Mouse (Mus musculus) liver, embryonic 14.5 days (tissue): ENCODE results near the gene Kcnip2. TPM values are rescaled to one million over a fixed set of nuclear protein-coding genes. Genes with fewer than 3 reads are reported as not detected.

ENCODE experiments used
- ATAC-seq: fragments of 200-750 bp; cut with Nextera tagmentation; 2 replicates; pipeline ENCODE4 v1.8.0; 2017; ENCODE audit warnings: moderate number of reproducible peaks, mild to moderate bottlenecking, moderate library complexity; ENCODE audit not compliant: insufficient read depth
- DNase-seq, 3 experiments: peaks; one replicate each; pipeline ENCODE4 v3.0.0-alpha.2; 2012 to 2013; ENCODE audit warnings: low read depth in 3 of 3, low spot score in 3 of 3
- H3K27ac ChIP-seq: fragments of 300-500 bp; sonication (generic); 2 replicates; pipeline ENCODE4 v1.5.1; 2014; ENCODE audit warnings: moderate library complexity, mild to moderate bottlenecking, control low read depth, inconsistent platforms
- H3K27me3 ChIP-seq: fragments of 300-500 bp; sonication (generic); 2 replicates; pipeline ENCODE4 v1.6.1; 2014; ENCODE audit warnings: mild to moderate bottlenecking, low read length, moderate library complexity; ENCODE audit not compliant: control insufficient read depth, insufficient read depth
- H3K36me3 ChIP-seq: fragments of 300-500 bp; sonication (generic); replicated peaks from 2 replicates; pipeline ENCODE4 v1.6.1; 2014; ENCODE audit warnings: low read depth; ENCODE audit not compliant: control insufficient read depth, insufficient read depth
- H3K4me1 ChIP-seq, 2 experiments: fragments of 200-500 bp in 1 of 2; fragments of 300-500 bp in 1 of 2; sonication (generic) in 1 of 2; replicated peaks; 2 replicates each; pipeline ENCODE4 v1.6.1; 2012 to 2014; ENCODE audit warnings: antibody characterized with exemption in 1 of 2, inconsistent platforms in 1 of 2, low read length in 1 of 2; ENCODE audit not compliant: control insufficient read depth in 2 of 2, insufficient read depth in 2 of 2
- H3K4me2 ChIP-seq: fragments of 300-500 bp; sonication (generic); 2 replicates; pipeline ENCODE4 v1.6.1; 2014; ENCODE audit warnings: low read depth, mild to moderate bottlenecking, control low read depth, moderate library complexity
- H3K4me3 ChIP-seq, 2 experiments: fragments of 200-500 bp in 1 of 2; fragments of 300-500 bp in 1 of 2; sonication (generic) in 1 of 2; 2 replicates each; pipeline ENCODE4 v1.5.1; 2012 to 2014; ENCODE audit warnings: low read depth in 2 of 2, low read length in 2 of 2, mild to moderate bottlenecking in 2 of 2, control low read depth in 1 of 2, inconsistent platforms in 1 of 2, moderate library complexity in 1 of 2; ENCODE audit not compliant: insufficient read depth in 1 of 2
- H3K9ac ChIP-seq: fragments of 300-500 bp; sonication (generic); replicated peaks from 2 replicates; pipeline ENCODE4 v1.6.1; 2014; ENCODE audit warnings: mild to moderate bottlenecking, control low read depth, moderate library complexity
- H3K9me3 ChIP-seq: fragments of 300-500 bp; sonication (generic); 2 replicates; pipeline ENCODE4 v1.6.1; 2016; ENCODE audit warnings: low read length, mixed read lengths; ENCODE audit not compliant: control insufficient read depth
- CTCF ChIP-seq: IDR thresholded peaks from 2 replicates; pipeline ENCODE4 v1.5.1; 2016; ENCODE audit warnings: antibody characterized with exemption, low read depth, control low read depth
- EP300 ChIP-seq: IDR thresholded peaks from 2 replicates; pipeline ENCODE4 v1.6.1; 2016; ENCODE audit warnings: antibody characterized with exemption, low read depth
- WGBS: fragments of 180-500 bp; shearing (Covaris S2); extraction: QIAGEN DNeasy Blood & Tissue Kit; methylation state at CpG from one replicate; pipeline ENCODE4 v1.1.7; 2014; ENCODE audit not compliant: insufficient replicate concordance; 5-methylcytosine and 5-hydroxymethylcytosine counted together
- polyA plus RNA-seq, 2 experiments: library from polyadenylated mRNA; depleted of rRNA in 1 of 2; stranded (reverse) in 1 of 2; unstranded in 1 of 2; fragments of >200 nt; fragmentation: Nextera tagmentation in 1 of 2; extraction: Ambion mirVana in 1 of 2; gene quantifications; 2 replicates each; pipeline versions ENCODE4 v1.2.1 to v1.2.3; 2012 to 2014

The Kcnip2 gene
- polyA plus RNA-seq, 2 experiments, result 1.7 TPM

DNA sequence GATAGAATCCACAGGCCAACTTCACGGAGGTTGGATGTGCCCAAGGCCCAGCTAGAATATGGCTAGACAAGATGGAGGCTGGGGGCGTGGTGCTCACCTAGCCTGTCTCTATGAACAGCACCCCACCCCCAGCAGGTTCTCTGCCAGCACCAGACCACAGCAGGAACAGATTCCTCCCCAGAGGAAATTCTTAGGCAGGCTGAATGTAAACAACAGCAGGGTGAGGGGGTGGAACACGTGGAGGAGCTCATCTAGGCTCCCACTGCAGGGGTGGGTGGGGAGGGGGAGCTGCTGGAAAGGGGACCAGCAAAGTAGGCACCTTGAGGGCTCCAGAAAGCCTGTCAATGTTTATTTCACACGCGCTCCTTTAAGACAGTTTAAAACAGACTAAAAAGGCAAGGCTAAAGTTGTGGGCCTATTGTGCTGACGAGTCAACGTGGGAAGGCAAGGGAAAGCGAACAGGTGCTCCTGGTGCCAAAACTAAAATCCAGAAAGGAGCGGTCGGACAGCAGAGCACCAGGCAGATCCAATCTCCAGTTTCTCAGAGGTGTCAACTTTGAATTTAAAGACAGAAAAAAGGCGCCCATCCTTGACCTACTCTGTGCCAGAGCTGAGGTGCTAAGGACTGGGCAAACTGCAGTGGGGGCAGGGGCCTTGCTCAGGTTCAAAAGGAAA lies 2.1 kb upstream of the Kcnip2 start:
- Histone ChIP-seq H3K9ac (no peak overlapping the region), H3K36me3 (no peaks in the 10 kb centered on the region), H3K4me3 (no peak overlapping the region), H3K9me3 (no peaks in the 10 kb centered on the region), H3K4me1 (no peaks in the 10 kb centered on the region), H3K27ac (no peak overlapping the region), H3K27me3 (peaks cover 27% of the 10 kb centered on the region), H3K4me2 (no peak overlapping the region)
- WGBS, result 57% methylated on average over 11 of the region's 11 CpGs
- TF ChIP-seq CTCF, result no peak
- no peak for TF ChIP-seq EP300
- no peak for DNase-seq
- no peak for ATAC-seq

GRCm38 (mm10) chr19:45816727-45817126 lies 866 bp upstream of the Kcnip2 start:
- 40% methylated on average over 8 of the region's 8 CpGs for WGBS
- ATAC-seq, result no peak
- H3K4me1 ChIP-seq, result peaks cover 0 to 4% of the 10 kb centered on the region in 2 experiments; a peak in 1 of 4 replicates

GRCm38 (mm10) chr19:45815170-45815569 lies 691 bp downstream of the Kcnip2 start:
- H3K27ac ChIP-seq, result no peak overlapping the region
- no peak for ATAC-seq
- no peaks in the 10 kb centered on the region for H3K36me3 ChIP-seq
- WGBS, result 59% methylated on average over 10 of the region's 10 CpGs
- H3K4me1 ChIP-seq, result peaks cover 0 to 4% of the 10 kb centered on the region in 2 experiments; a peak in 1 of 4 replicates
- H3K4me2 ChIP-seq, result no peak overlapping the region
- H3K9ac ChIP-seq, result no peak overlapping the region
- DNase-seq, result no peak
- TF ChIP-seq EP300, result no peak
- no peak for TF ChIP-seq CTCF
- no peaks in the 10 kb centered on the region for H3K9me3 ChIP-seq
- H3K4me3 ChIP-seq, result no peak overlapping the region
- peaks cover 31% of the 10 kb centered on the region for H3K27me3 ChIP-seq

More at GRCm38 (mm10) chr19:45816727-45817126, 866 bp upstream of the Kcnip2 start:
- H3K27ac ChIP-seq, result no peak overlapping the region
- no peak for DNase-seq
- H3K4me3 ChIP-seq, result no peak overlapping the region
- no peaks in the 10 kb centered on the region for H3K36me3 ChIP-seq
- TF ChIP-seq EP300 (no peak), CTCF (no peak)
- H3K4me2 ChIP-seq, result no peak overlapping the region
- no peak overlapping the region for H3K9ac ChIP-seq
- H3K9me3 ChIP-seq, result no peaks in the 10 kb centered on the region
- peaks cover 30% of the 10 kb centered on the region for H3K27me3 ChIP-seq

GRCm38 (mm10) chr19:45813801-45814200 lies 2.1 kb downstream of the Kcnip2 start:
- ATAC-seq (no peak), DNase-seq (peak in 1 of 3 experiments; percentile 12)
- peaks cover 0 to 4% of the 10 kb centered on the region in 2 experiments; a peak in 1 of 4 replicates for H3K4me1 ChIP-seq
- H3K9ac ChIP-seq, result no peak overlapping the region
- no peaks in the 10 kb centered on the region for H3K36me3 ChIP-seq
- no peaks in the 10 kb centered on the region for H3K9me3 ChIP-seq
- no peak overlapping the region for H3K27ac ChIP-seq
- H3K4me3 ChIP-seq, result no peak overlapping the region
- peaks cover 31% of the 10 kb centered on the region for H3K27me3 ChIP-seq
- no peak for TF ChIP-seq CTCF
- no peak for TF ChIP-seq EP300
- no peak overlapping the region for H3K4me2 ChIP-seq
- WGBS, result 16% methylated on average over 11 of the region's 12 CpGs

- Histone ChIP-seq H3K9me3 (no peaks in the 10 kb centered on the region), H3K36me3 (no peaks in the 10 kb centered on the region), H3K27ac (no peak overlapping the region), H3K27me3 (peaks cover 31% of the 10 kb centered on the region), H3K9ac (no peak overlapping the region), H3K4me3 (no peak overlapping the region), H3K4me2 (no peak overlapping the region), H3K4me1 (peaks cover 0 to 4% of the 10 kb centered on the region in 2 experiments; a peak in 1 of 4 replicates)
- TF ChIP-seq EP300 (no peak), CTCF (peak; percentile 90)
- no peak for ATAC-seq
- peak; percentile 19 to 53 (median 37) for DNase-seq
- WGBS, result 4% methylated on average over 11 of the region's 11 CpGs
Measured at GRCm38 (mm10) chr19:45813263-45813662, 2.6 kb downstream of the Kcnip2 start.
